In the genomic region with DNA sequence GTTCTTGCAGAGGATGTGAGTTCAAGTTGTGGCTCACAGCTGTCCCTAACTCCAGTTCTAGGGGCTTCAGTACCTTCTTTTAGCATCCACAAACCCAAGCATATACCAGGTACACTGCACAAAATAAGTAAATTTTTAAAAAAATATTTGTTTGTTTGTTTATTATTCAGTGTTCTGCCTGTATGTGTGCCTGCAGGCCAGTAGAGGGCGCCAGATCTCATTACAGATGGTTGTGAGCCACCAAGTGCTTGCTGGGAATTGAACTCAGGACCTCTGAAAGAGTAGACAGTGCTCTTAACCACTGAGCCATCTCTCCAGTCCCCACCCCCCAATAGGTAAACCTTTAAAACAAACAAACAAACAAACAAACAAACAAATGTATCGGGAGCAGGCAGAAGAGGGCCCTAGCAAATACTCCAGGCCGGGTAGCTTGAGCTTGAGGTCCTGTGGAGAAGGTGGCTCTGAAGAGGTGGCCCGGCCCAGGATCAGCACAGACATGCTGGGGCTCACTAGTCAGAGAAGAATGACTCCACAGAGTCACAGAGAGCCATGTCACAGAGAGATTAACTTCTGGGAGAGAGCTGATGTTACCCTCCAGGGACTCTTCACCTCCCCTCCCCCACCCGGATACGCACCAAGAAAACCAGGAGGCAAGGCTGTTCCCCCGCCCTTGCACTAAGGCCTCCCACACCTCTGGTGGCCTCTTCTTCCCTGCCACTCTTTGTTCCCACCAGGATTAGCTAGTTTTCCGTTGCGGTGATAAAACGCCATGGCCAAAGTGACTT, we compare ENCODE assay signal across 20 mouse cellular contexts.
DNase-seq lines count a peak whose midpoint lies in the region; ATAC-seq and TF ChIP-seq lines count a peak whose summit lies in the region.
"Had no signal": no experiment of that assay in that cellular context is flagged by ENCODE, and none has a peak within 500 bp of the region (broad histone marks: within the 10 kb centered on the region; RNA-seq: fewer than 3 reads in every experiment).

No protein-coding gene starts in this region.

- 75% methylated on average over 10 of the region's 10 CpGs for WGBS in kidney, postnatal 0 days
- 82% methylated on average over 10 of the region's 10 CpGs for WGBS in kidney, embryonic 14.5 days

- no peak for ATAC-seq in CD4-positive, CD25-positive, alpha-beta regulatory T cell, adult 4 months
- ATAC-seq in kidney, postnatal 0 days (replicated peaks; ENCODE audit: low FRiP score, low read depth) = no peak
- no peak for ATAC-seq in kidney, embryonic 14.5 days (ENCODE audit: low FRiP score, low TSS enrichment)
- ATAC-seq: forebrain, embryonic 16.5 days had no signal

- no peak overlapping the region for H3K4me2 ChIP-seq in kidney, postnatal 0 days (ENCODE audit: low read length)
- no peak overlapping the region for H3K4me2 ChIP-seq in kidney, embryonic 14.5 days (replicated peaks; ENCODE audit: low read depth, low read length)
- H3K4me2 ChIP-seq: embryonic facial prominence, embryonic 12.5 days; heart, embryonic 15.5 days; hindbrain, embryonic 14.5 days; neural tube, embryonic 12.5 days had no signal

- H3K27ac ChIP-seq in kidney, postnatal 0 days = no peak overlapping the region
- H3K27ac ChIP-seq in kidney, embryonic 14.5 days (ENCODE audit: low read depth, low read length) = no peak overlapping the region
- H3K27ac ChIP-seq in testis, adult 2 months (ENCODE audit: control insufficient read depth, insufficient read depth, low read depth, low read length) = no peak overlapping the region
- H3K27ac ChIP-seq: embryonic facial prominence, embryonic 12.5 days; heart, embryonic 15.5 days; hindbrain, embryonic 14.5 days; neural tube, embryonic 12.5 days had no signal

- no peak overlapping the region for H3K4me3 ChIP-seq in kidney, postnatal 0 days (replicated peaks; ENCODE audit: low read depth, low read length)
- H3K4me3 ChIP-seq in kidney, embryonic 14.5 days (ENCODE audit: low read length) = no peak overlapping the region
- H3K4me3 ChIP-seq in testis, adult 2 months (ENCODE audit: control insufficient read depth, low read depth, low read length) = no peak overlapping the region
- H3K4me3 ChIP-seq: embryonic facial prominence, embryonic 12.5 days; heart, embryonic 15.5 days; neural tube, embryonic 12.5 days had no signal

- H3K27me3 ChIP-seq in kidney, postnatal 0 days (ENCODE audit: insufficient read depth, low read length) = no peaks in the 10 kb centered on the region
- peaks cover 7% of the 10 kb centered on the region; the same call in 1 of the 2 replicates for H3K27me3 ChIP-seq in kidney, embryonic 14.5 days (ENCODE audit: control insufficient read depth, insufficient read depth, low read length)
- no peaks in the 10 kb centered on the region for H3K27me3 ChIP-seq in testis, adult 2 months (ENCODE audit: control insufficient read depth, insufficient read depth, low read length)
- H3K27me3 ChIP-seq: embryonic facial prominence, embryonic 12.5 days; neural tube, embryonic 12.5 days had no signal

- no peaks in the 10 kb centered on the region for H3K36me3 ChIP-seq in kidney, postnatal 0 days (ENCODE audit: insufficient read depth, low read length)
- H3K36me3 ChIP-seq in kidney, embryonic 14.5 days (ENCODE audit: control insufficient read depth, insufficient read depth, low read length) = no peaks in the 10 kb centered on the region
- no peaks in the 10 kb centered on the region for H3K36me3 ChIP-seq in testis, adult 2 months (ENCODE audit: control insufficient read depth, insufficient read depth, low read length)
- H3K36me3 ChIP-seq: embryonic facial prominence, embryonic 12.5 days; heart, embryonic 15.5 days; neural tube, embryonic 12.5 days had no signal

- no peak overlapping the region for H3K9ac ChIP-seq in kidney, postnatal 0 days (ENCODE audit: low read depth, low read length)
- H3K9ac ChIP-seq in kidney, embryonic 14.5 days (ENCODE audit: low read depth, low read length) = no peak overlapping the region
- H3K9ac ChIP-seq: embryonic facial prominence, embryonic 12.5 days; heart, embryonic 15.5 days; hindbrain, embryonic 14.5 days; neural tube, embryonic 12.5 days had no signal

- no peaks in the 10 kb centered on the region for H3K9me3 ChIP-seq in kidney, postnatal 0 days (replicated peaks; ENCODE audit: low read length)
- H3K9me3 ChIP-seq in kidney, embryonic 14.5 days (ENCODE audit: control insufficient read depth, low read length) = peaks cover 4% of the 10 kb centered on the region; the same call in 1 of the 2 replicates
- H3K9me3 ChIP-seq: heart, embryonic 15.5 days had no signal

- TF ChIP-seq POLR2A in testis, adult 2 months (IDR thresholded peaks at IDR 0.05; ENCODE audit: control insufficient read depth, low read depth, low read length) = no peak

- TF ChIP-seq CTCF in kidney, postnatal 0 days (IDR thresholded peaks at IDR 0.05; ENCODE audit: low read depth) = peak; percentile 49
- peak; percentile 30; the same call in 1 of the 2 replicates for TF ChIP-seq CTCF in testis, adult 2 months (IDR thresholded peaks at IDR 0.05; ENCODE audit: control insufficient read depth, insufficient read depth, insufficient replicate concordance, low read depth, low read length)

- DNase-seq in CD4-positive, CD25-positive, alpha-beta regulatory T cell, adult 2 months (ENCODE audit: low read depth, low spot score) = peak; percentile 34
- no peak for DNase-seq in kidney, postnatal 0 days (ENCODE audit: low spot score)
- no peak for DNase-seq in testis, postnatal 14 days (ENCODE audit: low spot score)
- DNase-seq in urinary bladder, postnatal 36 days (ENCODE audit: low spot score in 2 of 2) = no peak
- DNase-seq in kidney, postnatal 36 days = no peak
- DNase-seq: adrenal gland, adult 2 months; cerebellum, adult 18-20 months; kidney, adult 11 months; kidney, postnatal 4 days; left cerebral cortex, postnatal 4 days; lung, postnatal 36 days; thymus, postnatal 25 days had no signal

- H3K4me1 ChIP-seq in kidney, postnatal 0 days (replicated peaks; ENCODE audit: insufficient read depth, low read length) = 0 out of 2 replicates have a peak, but pooled peaks cover under 1% of the 10 kb centered on the region
- 0 out of 2 replicates have a peak, but pooled peaks cover 6% of the 10 kb centered on the region for H3K4me1 ChIP-seq in kidney, embryonic 14.5 days (ENCODE audit: control insufficient read depth, insufficient read depth, low read length)
- no peaks in the 10 kb centered on the region; the same call in 1 of the 2 replicates for H3K4me1 ChIP-seq in testis, adult 2 months (ENCODE audit: control insufficient read depth, insufficient read depth, low read length)
